Mouse (Mus musculus): ENCODE results near the gene Sgsm1.

GRCm38 (mm10) chr5:113193762-113194161, 116.8 kb downstream of the Sgsm1 start:
- TF ChIP-seq POLR2A (IDR thresholded peaks at IDR 0.05; ENCODE audit: insufficient read depth, low read length) (no peak), CTCF (IDR thresholded peaks at IDR 0.05; ENCODE audit: low read depth, low read length) (no peak)

Measured in ES-Bruce4 (cell line).